Mouse (Mus musculus) embryonic facial prominence, embryonic 13.5 days (tissue): ENCODE results near the gene Lmbr1l. TPM values are rescaled to one million over a fixed set of nuclear protein-coding genes. Genes with fewer than 3 reads are reported as not detected.
A peak's percentile ranks its signal among the peaks of the same experiment; 100 is the strongest.

Source experiments
- ATAC-seq: fragments of 200-750 bp; cut with Nextera tagmentation; 2 replicates; pipeline ENCODE4 v1.8.0; 2017; ENCODE audit warnings: low read depth; ENCODE audit not compliant: insufficient number of reproducible peaks, insufficient read depth, low FRiP score, low TSS enrichment
- H3K27ac ChIP-seq: fragments of 300-500 bp; sonication (generic); 2 replicates; pipeline ENCODE4 v1.5.1; 2015; ENCODE audit warnings: moderate library complexity, mild to moderate bottlenecking, inconsistent platforms
- H3K27me3 ChIP-seq: fragments of 300-500 bp; sonication (generic); 2 replicates; pipeline ENCODE4 v1.6.1; 2015; ENCODE audit warnings: mild to moderate bottlenecking, inconsistent platforms
- H3K36me3 ChIP-seq: fragments of 300-500 bp; sonication (generic); 2 replicates; pipeline ENCODE4 v1.6.1; 2015; ENCODE audit warnings: mild to moderate bottlenecking, inconsistent platforms
- H3K4me1 ChIP-seq: fragments of 300-500 bp; sonication (generic); 2 replicates; pipeline ENCODE4 v1.6.1; 2015; ENCODE audit warnings: inconsistent platforms
- H3K4me2 ChIP-seq: fragments of 300-500 bp; sonication (generic); 2 replicates; pipeline ENCODE4 v1.6.1; 2015; ENCODE audit warnings: moderate library complexity, mild to moderate bottlenecking, inconsistent platforms
- H3K4me3 ChIP-seq: fragments of 300-500 bp; sonication (generic); 2 replicates; pipeline ENCODE4 v1.5.1; 2015; ENCODE audit warnings: mild to moderate bottlenecking, inconsistent platforms
- H3K9ac ChIP-seq: fragments of 300-500 bp; sonication (generic); 2 replicates; pipeline ENCODE4 v1.6.1; 2015; ENCODE audit warnings: mild to moderate bottlenecking, inconsistent platforms
- H3K9me3 ChIP-seq: fragments of 300-500 bp; sonication (generic); 2 replicates; pipeline ENCODE4 v1.6.1; 2016; ENCODE audit warnings: inconsistent platforms
- whole genome bisulfite sequencing: fragments of 180-500 bp; shearing (Covaris S2); methylation state at CpG from one replicate; pipeline ENCODE4 v1.1.7; 2015; ENCODE audit warnings: mixed read lengths; 5-methylcytosine and 5-hydroxymethylcytosine counted together
- polyA plus RNA-seq: library from polyadenylated mRNA; unstranded; fragments of >200 nt; fragmentation: Nextera tagmentation; extraction: Ambion mirVana; gene quantifications from 2 replicates; pipeline ENCODE4 v1.2.1, GENCODE M21; 2015

Gene Lmbr1l
- polyA plus RNA-seq, 1 experiment from 2014 or later: 27.8 TPM

DNA sequence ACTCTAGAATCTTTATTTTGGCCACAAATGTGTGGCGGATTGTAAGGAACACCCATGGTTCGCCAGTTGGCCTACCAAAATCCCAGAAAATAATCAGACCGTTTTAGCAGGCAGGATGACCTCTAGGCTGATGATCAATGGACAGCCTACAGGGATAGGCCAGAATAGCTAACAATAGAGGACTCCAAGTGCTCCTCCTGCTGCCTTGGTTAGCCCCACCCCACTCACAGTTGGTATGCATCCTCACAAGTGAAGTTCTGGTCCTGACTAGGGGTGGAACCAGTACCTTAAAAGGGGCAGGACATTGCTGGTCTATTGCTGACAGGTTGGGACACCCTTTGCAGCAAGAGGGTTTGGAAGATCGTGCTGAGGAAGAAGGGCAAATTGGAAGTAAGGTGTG lies 25.0 kb downstream of the Lmbr1l start:
- Histone ChIP-seq H3K4me3 (no peak overlapping the region), H3K9ac (no peak overlapping the region)
- 39% methylated on average over 4 of the region's 4 CpGs for WGBS

DNA sequence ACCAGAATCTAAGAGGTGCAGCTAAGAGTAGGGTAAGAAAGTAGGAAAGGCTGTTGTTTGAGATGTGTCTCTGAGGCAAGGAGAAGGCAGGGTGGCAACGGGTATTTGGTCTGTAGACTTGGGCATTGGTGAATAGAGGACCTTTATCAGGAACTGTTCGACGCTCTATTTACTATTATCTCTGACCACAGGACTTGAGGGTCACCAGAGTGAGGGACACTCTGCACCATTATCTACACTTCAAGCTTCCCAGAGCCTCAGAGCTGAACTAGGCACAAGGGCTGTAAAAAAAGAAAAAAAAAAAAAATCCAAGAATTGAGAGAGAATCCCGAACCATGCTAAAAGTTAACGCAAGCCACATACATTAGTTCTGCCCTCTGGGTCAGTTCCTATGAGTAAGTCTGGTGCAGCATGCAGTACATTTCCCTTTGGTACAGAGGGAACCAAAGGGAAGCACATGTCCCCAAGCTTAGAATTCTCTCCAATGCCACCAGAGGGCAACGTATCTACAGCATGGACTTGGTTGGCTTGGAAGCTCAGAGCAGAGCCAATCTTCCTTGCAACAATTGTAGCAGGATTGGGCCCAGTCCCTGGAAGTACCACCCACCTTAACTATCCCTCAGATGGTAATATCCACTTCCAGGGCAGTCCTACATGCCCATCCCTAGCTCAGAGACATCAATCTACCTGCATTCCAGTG lies 26.0 kb downstream of the Lmbr1l start:
- ATAC-seq: no peak
- Histone ChIP-seq H3K27me3 (peaks cover 60% of the 10 kb centered on the region), H3K9me3 (no peaks in the 10 kb centered on the region), H3K4me2 (no peak overlapping the region), H3K4me1 (peaks cover 27% of the 10 kb centered on the region), H3K36me3 (no peaks in the 10 kb centered on the region), H3K27ac (no peak overlapping the region), H3K4me3 (no peak overlapping the region), H3K9ac (no peak overlapping the region)
- 45% methylated on average over 6 of the region's 6 CpGs for WGBS

More for the DNA sequence above, 25.0 kb downstream of the Lmbr1l start:
- Histone ChIP-seq H3K4me1 (peaks cover 35% of the 10 kb centered on the region), H3K9me3 (no peaks in the 10 kb centered on the region), H3K36me3 (no peaks in the 10 kb centered on the region), H3K27me3 (peaks cover 70% of the 10 kb centered on the region), H3K4me2 (peak overlapping the region; percentile 99; the same call in 1 of the 2 replicates), H3K27ac (no peak overlapping the region)
- ATAC-seq: no peak

DNA sequence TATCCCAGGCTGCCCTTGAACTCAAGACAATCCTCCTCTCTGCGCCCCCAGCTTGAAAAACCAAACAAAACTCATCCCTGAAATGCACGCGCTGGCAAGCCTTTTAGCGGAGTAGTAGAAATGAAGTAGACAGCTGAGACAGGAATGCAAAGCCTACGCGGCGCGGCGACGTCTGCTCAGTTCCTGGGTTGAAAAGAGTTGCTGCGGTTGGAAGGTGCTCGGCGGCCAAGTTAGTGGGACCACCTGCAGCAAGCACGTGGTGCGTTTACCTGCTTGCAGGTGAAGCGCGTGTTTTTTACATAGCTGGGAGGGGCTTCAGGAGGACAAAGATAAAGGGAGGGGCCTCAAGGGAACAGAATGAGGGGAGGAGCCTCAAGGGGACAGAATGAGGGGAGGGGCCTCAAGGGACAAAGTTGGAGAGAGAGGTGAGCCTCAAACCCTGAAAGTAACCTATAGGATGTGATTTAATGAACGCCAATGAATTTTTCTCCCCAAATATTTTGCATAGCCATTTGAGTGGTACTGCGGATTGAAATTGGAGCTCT lies 26.8 kb downstream of the Lmbr1l start:
- H3K4me1 ChIP-seq: peaks cover 27% of the 10 kb centered on the region
- H3K4me3 ChIP-seq: no peak overlapping the region
- 10% methylated on average over 19 of the region's 19 CpGs for WGBS
- peaks cover 52% of the 10 kb centered on the region for H3K27me3 ChIP-seq
- H3K36me3 ChIP-seq: no peaks in the 10 kb centered on the region
- 0 out of 2 replicates have a peak overlapping the region, but pooled peaks have one; percentile 32 for H3K9ac ChIP-seq
- no peak overlapping the region for H3K27ac ChIP-seq
- no peak for ATAC-seq
- H3K4me2 ChIP-seq: peak overlapping the region; percentile 39
- H3K9me3 ChIP-seq: no peaks in the 10 kb centered on the region

DNA sequence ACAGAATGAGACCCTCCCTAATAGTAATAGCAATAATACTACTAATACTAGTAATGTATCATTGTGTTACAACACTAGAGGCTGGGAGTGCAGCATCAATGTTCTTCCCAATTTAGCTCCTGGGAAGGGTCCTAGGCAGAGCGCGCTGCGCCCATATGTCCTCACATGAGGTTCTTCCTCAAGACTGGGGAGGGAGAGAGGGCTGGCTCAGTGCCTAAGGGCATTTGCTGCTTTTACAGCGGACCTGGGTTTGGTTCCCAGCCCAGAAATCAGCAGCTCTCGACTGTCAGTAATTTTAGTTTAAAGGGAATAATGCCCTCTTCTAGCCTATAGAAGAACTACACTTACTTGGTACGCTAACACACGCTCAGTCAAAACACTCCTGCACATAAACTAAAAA lies 30.5 kb downstream of the Lmbr1l start:
- Histone ChIP-seq H3K9me3 (no peaks in the 10 kb centered on the region), H3K9ac (no peak overlapping the region), H3K4me2 (no peak overlapping the region), H3K27ac (no peak overlapping the region), H3K4me3 (no peak overlapping the region), H3K4me1 (no peaks in the 10 kb centered on the region), H3K27me3 (peaks cover 15% of the 10 kb centered on the region), H3K36me3 (no peaks in the 10 kb centered on the region)
- WGBS: 69% methylated on average over 7 of the region's 7 CpGs
- ATAC-seq: no peak

DNA sequence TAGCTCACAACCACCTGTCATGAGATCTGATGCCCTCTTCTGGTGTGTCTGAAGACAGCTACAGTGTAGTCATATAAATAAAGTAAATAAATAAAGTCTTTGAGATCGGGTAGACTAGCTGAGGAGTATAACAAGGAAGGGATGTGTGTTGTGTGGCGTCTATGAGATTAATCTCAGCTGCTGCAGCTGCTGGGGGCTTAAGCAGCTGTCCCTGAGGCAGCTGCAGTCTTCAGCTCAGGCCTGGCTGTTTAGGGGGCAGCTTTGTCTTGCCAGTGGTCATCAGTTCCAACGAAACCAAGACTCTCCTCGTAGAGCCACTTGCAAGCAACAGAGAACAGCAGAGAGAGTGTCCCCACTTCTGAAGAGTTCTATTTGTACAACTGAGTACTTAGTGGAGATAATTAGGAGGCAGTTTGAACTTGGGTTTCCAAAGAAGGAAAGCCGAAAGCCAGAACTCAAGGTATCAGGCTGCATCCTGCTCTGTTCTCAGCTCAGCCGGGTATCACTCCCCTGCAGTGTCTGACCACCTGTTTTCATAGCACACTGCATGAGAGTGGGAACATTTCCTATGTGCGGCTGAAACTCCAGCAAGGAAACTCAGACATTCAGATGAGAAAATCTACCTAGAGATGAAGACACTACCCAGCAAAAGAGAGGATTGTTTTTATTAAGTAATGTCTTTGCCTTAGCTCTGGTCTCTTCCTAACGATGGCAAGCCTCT lies 31.2 kb downstream of the Lmbr1l start:
- WGBS: 64% methylated on average over 8 of the region's 8 CpGs
- ATAC-seq: no peak
- H3K4me3 ChIP-seq: no peak overlapping the region
- H3K27me3 ChIP-seq: peaks cover 8% of the 10 kb centered on the region
- H3K36me3 ChIP-seq: no peaks in the 10 kb centered on the region
- no peak overlapping the region for H3K27ac ChIP-seq
- H3K4me1 ChIP-seq: 0 out of 2 replicates have a peak, but pooled peaks cover 3% of the 10 kb centered on the region
- H3K4me2 ChIP-seq: no peak overlapping the region
- no peak overlapping the region for H3K9ac ChIP-seq
- no peaks in the 10 kb centered on the region for H3K9me3 ChIP-seq

DNA sequence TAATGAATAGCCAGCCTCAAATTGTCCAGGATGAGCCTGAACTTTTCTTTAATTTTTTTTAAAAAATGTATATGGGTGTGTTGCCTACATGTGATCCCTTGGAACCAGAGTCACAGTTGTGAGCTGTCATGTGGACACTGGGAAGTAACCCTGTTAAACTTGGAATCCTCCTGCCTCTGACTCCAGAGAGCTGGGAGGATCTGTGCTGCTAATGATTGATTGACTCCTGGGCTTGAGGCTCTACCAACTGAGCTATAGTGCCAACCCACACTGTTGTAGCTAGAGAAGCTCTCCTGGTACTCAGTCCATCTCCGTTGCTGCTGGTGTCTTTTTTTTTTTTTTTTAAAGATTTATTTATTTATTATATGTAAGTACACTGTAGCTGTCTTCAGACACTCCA lies 33.9 kb downstream of the Lmbr1l start:
- 82% methylated on average over 1 of the region's 1 CpGs for WGBS
- Histone ChIP-seq H3K27ac (no peak overlapping the region), H3K4me1 (peaks cover 19% of the 10 kb centered on the region), H3K27me3 (no peaks in the 10 kb centered on the region; the same call in 1 of the 2 replicates), H3K4me2 (no peak overlapping the region), H3K36me3 (no peaks in the 10 kb centered on the region), H3K9me3 (no peaks in the 10 kb centered on the region), H3K9ac (no peak overlapping the region), H3K4me3 (no peak overlapping the region)
- ATAC-seq: no peak

DNA sequence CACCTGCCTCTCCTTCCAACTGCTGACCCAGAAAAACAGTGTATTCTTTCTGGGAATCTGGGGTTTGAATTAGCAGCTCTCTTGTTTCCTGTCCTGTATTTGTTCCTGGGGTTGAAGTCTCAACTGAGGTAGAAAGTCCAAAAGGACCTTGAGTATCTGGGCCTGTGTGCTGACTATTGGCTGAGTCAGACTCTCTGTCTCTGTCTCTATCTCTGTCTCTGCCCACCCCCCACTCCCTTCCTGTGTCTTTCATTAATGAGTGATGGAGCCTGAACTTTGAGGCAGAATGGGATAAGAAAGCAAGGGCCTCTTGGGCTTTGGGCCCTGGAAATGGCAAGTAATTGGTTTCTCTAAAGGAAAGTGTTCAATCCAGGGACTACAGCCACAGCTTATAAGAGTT lies 34.4 kb downstream of the Lmbr1l start:
- H3K9ac ChIP-seq: no peak overlapping the region
- no peak overlapping the region for H3K4me3 ChIP-seq
- no peaks in the 10 kb centered on the region for H3K9me3 ChIP-seq
- no peak overlapping the region for H3K27ac ChIP-seq
- no peak for ATAC-seq
- H3K36me3 ChIP-seq: no peaks in the 10 kb centered on the region
- H3K4me1 ChIP-seq: peaks cover 19% of the 10 kb centered on the region
- no peak overlapping the region for H3K4me2 ChIP-seq
- no peaks in the 10 kb centered on the region for H3K27me3 ChIP-seq

DNA sequence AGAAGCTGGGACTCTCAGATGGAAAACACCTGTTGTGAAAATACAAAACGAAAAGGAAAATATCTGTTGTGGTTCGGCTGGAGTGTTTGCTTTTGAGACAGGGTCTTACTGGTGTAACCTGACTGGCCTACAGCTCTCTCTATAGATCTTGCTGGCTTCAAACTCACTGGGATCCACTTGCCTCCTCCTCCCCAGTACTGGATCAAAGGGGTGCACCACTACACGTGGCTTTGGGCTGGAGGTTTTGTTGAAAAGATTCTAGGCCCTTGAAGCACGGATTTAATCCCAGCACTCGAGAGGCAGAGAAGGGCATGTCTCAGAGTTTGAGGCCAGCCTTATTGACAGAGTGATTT lies 36.4 kb downstream of the Lmbr1l start:
- Histone ChIP-seq H3K27me3 (no peaks in the 10 kb centered on the region), H3K27ac (peak overlapping the region; percentile 79), H3K9ac (peak overlapping the region; percentile 32; the same call in 1 of the 2 replicates), H3K36me3 (peaks cover 5% of the 10 kb centered on the region; the same call in 1 of the 2 replicates), H3K4me3 (peak overlapping the region; percentile 68), H3K9me3 (no peaks in the 10 kb centered on the region), H3K4me2 (peak overlapping the region; percentile 82), H3K4me1 (peaks cover 19% of the 10 kb centered on the region)
- 7% methylated on average over 5 of the region's 5 CpGs for WGBS
- no peak for ATAC-seq

DNA sequence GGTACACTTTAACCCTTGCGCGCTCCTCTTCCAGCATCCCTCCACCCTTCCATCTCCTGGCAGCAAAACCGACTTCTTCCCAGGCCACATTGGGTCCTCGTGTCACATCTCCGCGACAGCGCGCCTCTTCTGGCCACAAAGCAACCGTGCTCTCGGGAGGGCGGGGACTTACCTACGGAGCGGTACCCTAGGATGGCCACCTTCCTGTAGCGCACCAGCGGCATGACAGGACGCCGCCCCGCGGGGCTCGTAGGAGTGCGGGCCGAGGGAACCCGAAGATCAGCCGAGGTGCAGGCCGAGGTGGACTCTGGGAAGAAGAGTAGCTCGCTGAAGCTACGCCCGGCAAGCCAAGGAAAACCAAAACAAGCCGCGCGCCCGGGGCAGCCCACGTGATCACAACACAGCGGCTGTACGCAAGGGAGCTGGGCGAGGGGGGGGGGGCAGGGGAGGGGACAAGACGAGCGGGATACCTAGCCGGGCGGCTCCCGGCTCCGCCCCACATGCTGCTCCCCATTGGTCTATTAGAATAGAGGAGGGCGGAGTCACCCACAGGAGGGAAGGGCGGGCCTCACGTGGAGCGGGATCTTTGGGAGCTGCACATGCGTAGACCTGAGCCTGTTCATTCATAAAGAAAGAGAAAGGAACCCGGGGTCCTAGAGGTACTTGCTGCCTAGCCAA lies 36.9 kb downstream of the Lmbr1l start:
- whole genome bisulfite sequencing: under 1% methylated on average over 48 of the region's 48 CpGs
- H3K27ac ChIP-seq: peak overlapping the region; percentile 88
- peaks cover 5% of the 10 kb centered on the region; the same call in 1 of the 2 replicates for H3K36me3 ChIP-seq
- peak; percentile 95 for ATAC-seq
- peak overlapping the region; percentile 68 for H3K4me3 ChIP-seq
- H3K9me3 ChIP-seq: no peaks in the 10 kb centered on the region
- no peaks in the 10 kb centered on the region for H3K27me3 ChIP-seq
- peak overlapping the region; percentile 73 for H3K9ac ChIP-seq
- H3K4me1 ChIP-seq: peaks cover 19% of the 10 kb centered on the region
- H3K4me2 ChIP-seq: peak overlapping the region; percentile 82

DNA sequence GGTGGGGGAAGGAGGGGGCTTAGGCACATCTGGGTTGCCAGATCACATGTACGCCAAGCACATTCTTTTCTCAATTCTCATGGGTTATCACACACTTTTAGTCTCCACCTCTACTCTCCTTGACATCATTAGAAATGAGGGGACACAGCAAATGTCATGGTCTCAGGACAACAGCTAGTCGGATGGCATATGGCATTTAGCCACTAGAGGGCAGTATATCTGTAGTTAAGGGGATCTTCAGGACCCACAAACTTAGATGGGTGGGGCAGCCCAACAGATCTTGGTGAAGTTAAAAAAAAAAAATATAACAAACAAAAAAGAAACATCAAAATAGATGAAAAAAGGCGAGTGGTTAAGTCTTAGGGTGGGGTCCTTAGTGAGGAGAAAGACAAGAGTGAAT lies 40.7 kb downstream of the Lmbr1l start:
- Histone ChIP-seq H3K9ac (no peak overlapping the region), H3K27ac (no peak overlapping the region), H3K9me3 (no peaks in the 10 kb centered on the region), H3K4me1 (peaks cover 27% of the 10 kb centered on the region), H3K4me2 (no peak overlapping the region), H3K4me3 (no peak overlapping the region), H3K36me3 (peaks cover 5% of the 10 kb centered on the region; the same call in 1 of the 2 replicates), H3K27me3 (no peaks in the 10 kb centered on the region)
- ATAC-seq: no peak
- WGBS: 13% methylated on average over 3 of the region's 3 CpGs
